Mouse (Mus musculus) midbrain, embryonic 10.5 days (tissue): ENCODE data around the gene Hist1h4f. TPM values are rescaled to one million over a fixed set of nuclear protein-coding genes. Genes with fewer than 3 reads are reported as not detected.
A peak's percentile ranks its signal among the peaks of the same experiment; 100 is the strongest.
"Not testable (repeated sequence)": the region's sequence is repeated elsewhere in the genome, so short reads cannot be mapped to it uniquely, and the experiment has no call there.

Source experiments
- DNase-seq: peaks from one replicate; pipeline ENCODE4 v3.0.0-alpha.2; 2017; ENCODE audit warnings: low spot score
- H3K27ac ChIP-seq: fragments of 300-500 bp; sonication (generic); replicated peaks from 2 replicates; pipeline ENCODE4 v1.5.1; 2016; ENCODE audit warnings: mild to moderate bottlenecking
- H3K27me3 ChIP-seq: fragments of 300-500 bp; sonication (generic); 2 replicates; pipeline ENCODE4 v1.6.1; 2016; ENCODE audit warnings: low read depth, mild to moderate bottlenecking; ENCODE audit not compliant: poor library complexity, severe bottlenecking
- H3K36me3 ChIP-seq: fragments of 300-500 bp; sonication (generic); 2 replicates; pipeline ENCODE4 v1.6.1; 2016; ENCODE audit warnings: mild to moderate bottlenecking, moderate library complexity
- H3K4me1 ChIP-seq: fragments of 300-500 bp; sonication (generic); 2 replicates; pipeline ENCODE4 v1.6.1; 2016
- H3K4me3 ChIP-seq: fragments of 300-500 bp; sonication (generic); 2 replicates; pipeline ENCODE4 v1.5.1; 2016; ENCODE audit warnings: mild to moderate bottlenecking, moderate library complexity
- H3K9me3 ChIP-seq: fragments of 300-500 bp; sonication (generic); replicated peaks from 2 replicates; pipeline ENCODE4 v1.6.1; 2016; ENCODE audit warnings: mild to moderate bottlenecking
- WGBS: fragments of 180-500 bp; shearing (Covaris S2); methylation state at CpG from one replicate; pipeline ENCODE4 v1.1.7; 2016; 5-methylcytosine and 5-hydroxymethylcytosine counted together
- polyA plus RNA-seq: library from polyadenylated mRNA; unstranded; fragments of >200 nt; fragmentation: Nextera tagmentation; extraction: Ambion mirVana; gene quantifications from 2 replicates; pipeline ENCODE4 v1.2.1, GENCODE M21; 2016

Gene Hist1h4f
- polyA plus RNA-seq, 1 experiment from 2014 or later, result 1.7 TPM

DNA sequence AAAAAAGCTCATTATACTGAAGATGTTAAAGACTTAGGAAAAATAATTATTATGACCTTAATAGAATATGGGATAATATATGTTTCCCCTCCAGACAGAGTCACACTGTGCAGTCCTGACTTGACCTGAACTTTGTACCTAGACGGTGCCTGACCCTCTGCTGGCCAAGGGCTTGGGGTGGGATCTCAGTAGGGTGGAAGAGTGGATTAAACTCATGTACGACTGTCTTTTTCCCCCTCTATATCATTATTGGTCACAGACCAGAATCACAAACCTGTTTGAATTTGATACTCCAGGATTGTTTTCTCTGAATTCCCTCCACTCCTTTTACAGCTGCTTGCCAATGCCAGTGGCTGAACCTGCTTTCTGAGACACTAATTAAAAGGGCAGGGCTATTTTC lies 9.3 kb upstream of the Hist1h4f start:
- peak overlapping the region; percentile 30; the same call in 1 of the 2 replicates for H3K4me3 ChIP-seq
- not testable (repeated sequence) for H3K27me3 ChIP-seq, H3K36me3 ChIP-seq, H3K9me3 ChIP-seq, DNase-seq
- peak overlapping the region; percentile 73 for H3K27ac ChIP-seq
- peaks cover 11% of the 10 kb centered on the region for H3K4me1 ChIP-seq
- WGBS, result 22% methylated on average over 2 of the region's 2 CpGs

GRCm38 (mm10) chr13:23556906-23557305 lies 5.5 kb upstream of the Hist1h4f start:
- Histone ChIP-seq H3K4me3 (peak overlapping the region; percentile 75; the same call in 1 of the 2 replicates), H3K27me3 (no peaks in the 10 kb centered on the region), H3K9me3 (no peaks in the 10 kb centered on the region), H3K27ac (peak overlapping the region; percentile 98), H3K36me3 (no peaks in the 10 kb centered on the region), H3K4me1 (peaks cover 33% of the 10 kb centered on the region)
- DNase-seq, result no peak
- 67% methylated on average over 3 of the region's 3 CpGs for WGBS

DNA sequence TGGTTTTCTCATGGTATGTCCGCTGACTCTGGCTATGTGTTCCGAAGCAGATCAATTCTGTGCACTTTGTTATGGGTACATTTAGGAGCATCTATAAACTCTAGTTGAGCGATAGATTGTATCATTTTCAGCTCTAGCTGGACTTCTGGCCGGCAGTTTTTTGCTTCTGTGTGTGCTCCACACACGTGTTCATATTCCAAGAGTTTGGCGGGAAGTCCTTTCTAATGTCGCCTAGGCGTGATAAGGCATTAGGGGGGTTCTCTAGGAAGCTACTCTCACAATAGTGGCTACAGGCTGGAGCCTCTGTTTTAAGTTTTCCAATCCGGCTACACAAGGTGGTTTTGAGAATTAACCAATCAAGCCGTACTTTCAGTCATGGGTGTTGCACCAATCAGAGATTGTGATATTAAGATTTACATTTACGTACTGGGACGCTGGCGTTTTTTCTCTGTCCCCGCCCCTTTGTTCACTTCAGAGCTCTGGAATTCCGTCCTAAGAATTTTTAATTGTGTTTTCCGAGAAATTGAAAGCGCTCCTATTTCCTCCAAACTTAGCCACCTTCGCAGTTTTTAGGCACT lies 4.5 kb upstream of the Hist1h4f start:
- no peaks in the 10 kb centered on the region for H3K36me3 ChIP-seq
- H3K9me3 ChIP-seq, result no peaks in the 10 kb centered on the region
- H3K4me3 ChIP-seq, result peak overlapping the region; percentile 75
- H3K27ac ChIP-seq, result peak overlapping the region; percentile 98
- H3K4me1 ChIP-seq, result peaks cover 38% of the 10 kb centered on the region
- no peaks in the 10 kb centered on the region for H3K27me3 ChIP-seq
- under 1% methylated on average over 18 of the region's 18 CpGs for WGBS
- peak; percentile 77 for DNase-seq

DNA sequence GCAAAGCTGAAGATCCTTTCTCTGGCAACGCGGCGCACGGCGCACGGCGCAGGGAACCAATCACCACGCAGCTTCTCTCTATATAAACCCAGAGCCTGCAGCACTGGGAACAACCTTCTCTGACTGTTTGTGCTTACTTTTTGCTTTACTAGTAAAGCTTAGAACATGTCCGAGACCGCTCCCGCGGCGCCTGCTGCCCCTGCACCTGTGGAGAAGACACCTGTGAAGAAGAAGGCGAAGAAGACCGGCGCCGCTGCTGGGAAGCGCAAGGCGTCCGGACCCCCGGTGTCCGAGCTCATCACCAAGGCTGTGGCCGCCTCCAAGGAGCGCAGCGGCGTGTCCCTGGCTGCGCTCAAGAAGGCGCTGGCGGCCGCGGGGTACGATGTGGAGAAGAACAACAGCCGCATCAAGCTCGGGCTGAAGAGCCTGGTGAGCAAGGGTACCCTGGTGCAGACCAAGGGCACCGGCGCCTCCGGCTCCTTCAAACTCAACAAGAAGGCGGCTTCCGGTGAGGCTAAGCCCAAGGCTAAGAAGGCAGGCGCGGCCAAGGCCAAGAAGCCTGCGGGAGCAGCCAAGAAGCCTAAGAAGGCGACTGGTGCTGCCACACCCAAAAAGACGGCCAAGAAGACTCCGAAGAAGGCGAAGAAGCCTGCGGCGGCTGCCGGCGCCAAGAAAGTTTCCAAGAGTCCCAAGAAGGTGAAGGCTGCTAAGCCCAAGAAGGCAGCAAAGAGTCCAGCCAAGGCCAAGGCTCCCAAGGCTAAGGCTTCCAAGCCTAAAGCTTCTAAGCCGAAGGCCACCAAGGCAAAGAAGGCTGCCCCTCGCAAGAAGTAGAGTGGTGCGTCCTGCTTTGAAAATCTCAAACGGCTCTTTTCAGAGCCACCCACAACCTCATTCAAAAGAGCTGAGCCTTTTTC lies 3.7 kb upstream of the Hist1h4f start:
- Histone ChIP-seq H3K4me3 (peak overlapping the region; percentile 75), H3K27ac (peak overlapping the region; percentile 98), H3K27me3 (no peaks in the 10 kb centered on the region), H3K9me3 (no peaks in the 10 kb centered on the region), H3K4me1 (peaks cover 41% of the 10 kb centered on the region), H3K36me3 (no peaks in the 10 kb centered on the region)
- DNase-seq, result peak; percentile 86
- WGBS, result under 1% methylated on average over 54 of the region's 54 CpGs

- H3K9me3 ChIP-seq, result no peaks in the 10 kb centered on the region
- no peaks in the 10 kb centered on the region for H3K27me3 ChIP-seq
- H3K36me3 ChIP-seq, result no peaks in the 10 kb centered on the region
- peak overlapping the region; percentile 98 for H3K27ac ChIP-seq
- peaks cover 41% of the 10 kb centered on the region for H3K4me1 ChIP-seq
- WGBS, result 26% methylated on average over 9 of the region's 9 CpGs
- H3K4me3 ChIP-seq, result peak overlapping the region; percentile 75
- no peak for DNase-seq
Measured at GRCm38 (mm10) chr13:23554393-23554792, 2.9 kb upstream of the Hist1h4f start.

- DNase-seq, result no peak
- Histone ChIP-seq H3K9me3 (no peaks in the 10 kb centered on the region), H3K4me1 (peaks cover 44% of the 10 kb centered on the region), H3K36me3 (no peaks in the 10 kb centered on the region), H3K27ac (peak within 1 kb of the TSS; percentile 98), H3K27me3 (no peaks in the 10 kb centered on the region), H3K4me3 (peak within 1 kb of the TSS; percentile 75)
Measured at GRCm38 (mm10) chr13:23552962-23553361, 1.5 kb upstream of the Hist1h4f start, which contains the start of gene Hist1h1d. Hist1h1d (plus strand) TSS chr13:23553262.

- no peak for DNase-seq
Measured at GRCm38 (mm10) chr13:23551931-23552914, 775 bp upstream of the Hist1h4f start.

DNA sequence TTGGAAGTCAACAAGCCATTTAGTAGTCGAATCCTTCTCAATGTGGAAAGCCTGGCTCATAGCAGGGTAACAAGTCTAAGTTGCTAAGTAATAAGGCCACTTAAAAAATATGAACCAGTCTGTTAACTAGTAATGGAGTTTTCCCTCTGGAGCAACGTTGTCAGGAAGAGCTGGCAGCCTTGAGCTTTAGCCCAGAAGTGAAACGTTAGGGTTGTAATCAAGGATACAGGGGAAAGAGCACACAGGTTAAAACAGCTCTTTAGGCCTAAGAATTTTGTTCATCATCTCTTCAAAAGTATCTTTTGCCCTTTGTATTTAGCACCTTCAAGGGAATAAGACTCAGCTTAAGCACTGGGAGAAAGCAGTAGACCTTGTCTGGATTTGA lies 695 bp downstream of the Hist1h4f start:
- H3K4me3 ChIP-seq, result peak overlapping the region; percentile 56
- WGBS, result 8% methylated on average over 3 of the region's 3 CpGs
- H3K27ac ChIP-seq, result peak overlapping the region; percentile 98
- H3K36me3 ChIP-seq, result no peaks in the 10 kb centered on the region
- H3K9me3 ChIP-seq, result no peaks in the 10 kb centered on the region
- peaks cover 38% of the 10 kb centered on the region for H3K4me1 ChIP-seq
- no peak for DNase-seq
- no peaks in the 10 kb centered on the region for H3K27me3 ChIP-seq

More at GRCm38 (mm10) chr13:23551931-23552914, 775 bp upstream of the Hist1h4f start:
- no peaks in the 10 kb centered on the region for H3K27me3 ChIP-seq
- no peaks in the 10 kb centered on the region for H3K9me3 ChIP-seq
- H3K4me1 ChIP-seq, result peaks cover 42% of the 10 kb centered on the region
- H3K36me3 ChIP-seq, result no peaks in the 10 kb centered on the region
- peak overlapping the region; percentile 56 for H3K4me3 ChIP-seq
- H3K27ac ChIP-seq, result peak overlapping the region; percentile 98
- 60% methylated on average over 8 of the region's 8 CpGs for WGBS

DNA sequence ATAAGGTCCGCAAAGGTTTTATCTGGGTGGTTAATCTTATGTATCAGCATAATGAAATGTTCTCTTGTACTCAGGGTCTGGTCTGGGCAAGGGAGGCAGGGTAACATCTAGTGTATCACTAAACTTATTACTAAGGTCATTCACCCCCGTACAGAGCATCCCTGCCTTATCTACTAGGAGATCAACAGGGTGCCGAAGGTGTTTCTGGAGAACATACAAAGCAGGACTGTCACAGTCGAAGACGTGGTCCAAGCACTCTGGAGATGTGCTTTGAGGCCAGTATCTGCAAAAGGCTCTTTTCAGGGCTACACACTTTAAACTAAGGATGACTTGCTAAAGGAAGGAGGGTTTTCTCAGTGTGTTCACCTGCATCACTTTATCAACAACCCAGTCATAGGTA lies 4.8 kb downstream of the Hist1h4f start:
- 80% methylated on average over 5 of the region's 5 CpGs for WGBS
- H3K27me3 ChIP-seq, result no peaks in the 10 kb centered on the region
- H3K27ac ChIP-seq, result peak overlapping the region; percentile 72
- H3K36me3 ChIP-seq, result no peaks in the 10 kb centered on the region
- peaks cover 25% of the 10 kb centered on the region for H3K4me1 ChIP-seq
- H3K4me3 ChIP-seq, result peak overlapping the region; percentile 7; the same call in 1 of the 2 replicates
- H3K9me3 ChIP-seq, result no peaks in the 10 kb centered on the region
- no peak for DNase-seq

- 0% methylated on average over 13 of the region's 14 CpGs for WGBS
- peaks cover 17% of the 10 kb centered on the region for H3K4me1 ChIP-seq
- H3K4me3 ChIP-seq, result peak overlapping the region; percentile 60
- H3K36me3 ChIP-seq, DNase-seq, H3K27me3 ChIP-seq, H3K9me3 ChIP-seq: not testable (repeated sequence)
- peak overlapping the region; percentile 95 for H3K27ac ChIP-seq
Measured at GRCm38 (mm10) chr13:23544787-23545120, 6.7 kb downstream of the Hist1h4f start.

DNA sequence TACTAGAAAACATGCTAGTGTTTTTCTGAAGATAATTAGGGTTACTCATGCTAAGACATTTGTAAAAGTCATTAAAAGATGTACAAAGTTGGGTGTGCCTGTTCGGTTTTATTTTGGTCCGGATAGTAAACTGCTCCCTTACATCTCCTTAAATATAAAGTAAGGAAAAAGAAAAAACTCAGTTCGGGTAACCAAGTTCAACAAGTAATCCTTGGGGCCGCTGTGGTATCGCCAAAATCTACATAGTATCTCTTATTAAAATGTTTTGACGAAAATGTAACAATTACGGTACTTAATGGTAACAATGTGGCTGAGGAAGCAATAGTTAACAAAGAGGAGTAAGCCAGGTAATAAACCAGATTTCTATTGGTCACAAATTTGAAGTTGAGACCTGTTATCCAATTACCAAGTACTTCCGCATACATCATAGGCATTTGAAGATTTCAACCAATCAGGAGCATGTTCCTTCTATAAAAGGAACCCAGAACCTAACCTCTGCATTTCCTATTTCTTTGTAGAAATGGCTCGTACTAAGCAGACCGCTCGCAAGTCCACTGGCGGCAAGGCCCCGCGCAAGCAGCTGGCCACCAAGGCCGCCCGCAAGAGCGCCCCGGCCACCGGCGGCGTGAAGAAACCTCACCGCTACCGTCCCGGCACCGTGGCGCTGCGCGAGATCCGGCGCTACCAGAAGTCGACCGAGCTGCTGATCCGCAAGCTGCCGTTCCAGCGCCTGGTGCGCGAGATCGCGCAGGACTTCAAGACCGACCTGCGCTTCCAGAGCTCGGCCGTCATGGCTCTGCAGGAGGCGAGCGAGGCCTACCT lies 7.3 kb downstream of the Hist1h4f start, which contains the start of gene Hist1h3f:
Gene Hist1h3f (plus strand): TSS at position 88 of the 822 bp plus-strand sequence.
- no peaks in the 10 kb centered on the region for H3K36me3 ChIP-seq
- H3K9me3 ChIP-seq, result no peaks in the 10 kb centered on the region
- peak within 1 kb of the TSS; percentile 60 for H3K4me3 ChIP-seq
- peaks cover 17% of the 10 kb centered on the region for H3K4me1 ChIP-seq
- H3K27me3 ChIP-seq, result no peaks in the 10 kb centered on the region
- H3K27ac ChIP-seq, result peak within 1 kb of the TSS; percentile 95
- peak; percentile 64 for DNase-seq
- under 1% methylated on average over 31 of the region's 45 CpGs for WGBS
